Mouse (Mus musculus): ENCODE results near the gene Ndst4. TPM values are rescaled to one million over a fixed set of nuclear protein-coding genes. Genes with fewer than 3 reads are reported as not detected.

Ndst4 gene
- 1.2 and 2.0 TPM in 2 replicates for polyA plus RNA-seq (2014; fragmentation: Nextera tagmentation; extraction: Ambion mirVana)

DNA sequence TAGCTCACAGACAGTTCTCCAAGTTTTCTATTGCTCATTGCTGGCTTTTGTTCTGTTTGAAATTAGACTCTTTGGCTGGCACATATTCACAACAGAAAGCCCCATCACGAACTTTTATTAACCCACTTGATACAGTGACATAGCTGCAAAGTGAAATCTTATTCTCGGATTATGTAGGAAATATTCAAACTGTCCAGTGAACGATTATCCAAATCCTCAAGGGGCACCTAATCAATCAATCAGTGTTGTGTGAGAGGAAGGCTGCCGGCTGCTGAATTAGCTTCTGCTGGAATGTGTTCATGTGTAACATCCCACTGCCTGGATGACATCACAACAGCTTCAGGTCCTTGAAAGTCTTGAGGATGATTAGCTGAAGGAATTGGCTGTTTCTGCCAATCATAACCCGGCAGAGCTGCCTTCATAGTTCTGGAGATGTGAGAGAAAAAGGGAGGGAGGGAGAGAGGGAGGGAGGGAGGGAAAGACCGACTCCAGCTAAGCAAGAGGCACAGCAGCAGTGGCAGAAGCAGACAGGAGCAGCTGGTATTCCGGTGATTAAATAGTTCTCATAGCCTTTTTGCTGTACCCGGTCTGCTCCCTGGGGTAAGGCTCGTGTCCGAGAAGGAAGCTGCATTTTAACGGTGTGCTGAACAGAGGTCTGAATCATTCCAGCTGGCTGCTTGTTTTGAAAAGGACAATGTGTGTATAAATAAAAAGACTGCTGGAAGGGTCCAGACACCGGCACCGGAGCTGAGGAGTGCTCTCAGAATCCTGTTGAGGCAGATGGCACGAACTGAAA, at the start of gene Ndst4:
Gene Ndst4, plus strand, starts transcription at position 476 of the 796 bp plus-strand sequence.
- H3K9me3 ChIP-seq (replicated peaks; ENCODE audit: control insufficient read depth, low read length), result no peaks in the 10 kb centered on the region
- no peaks in the 10 kb centered on the region for H3K27me3 ChIP-seq (replicated peaks; ENCODE audit: control insufficient read depth, insufficient read depth, low read length)
- H3K36me3 ChIP-seq (ENCODE audit: control insufficient read depth, insufficient read depth, low read length), result no peaks in the 10 kb centered on the region
- ATAC-seq (peak; percentile 93), DNase-seq (ENCODE audit: low spot score) (peak; percentile 83)
- peak within 1 kb of the TSS; percentile 27; the same call in 1 of the 2 replicates for H3K27ac ChIP-seq (ENCODE audit: low read depth, low read length)
- H3K4me1 ChIP-seq (ENCODE audit: control insufficient read depth, insufficient read depth, low read length), result no peaks in the 10 kb centered on the region
- peak within 1 kb of the TSS; percentile 30 for H3K4me3 ChIP-seq (ENCODE audit: low read depth, low read length)
- peak within 1 kb of the TSS; percentile 57 for H3K4me2 ChIP-seq (ENCODE audit: low read length)
- WGBS, result 4% methylated on average over 14 of the region's 14 CpGs
- peak within 1 kb of the TSS; percentile 57 for H3K9ac ChIP-seq (ENCODE audit: low read length)

DNA sequence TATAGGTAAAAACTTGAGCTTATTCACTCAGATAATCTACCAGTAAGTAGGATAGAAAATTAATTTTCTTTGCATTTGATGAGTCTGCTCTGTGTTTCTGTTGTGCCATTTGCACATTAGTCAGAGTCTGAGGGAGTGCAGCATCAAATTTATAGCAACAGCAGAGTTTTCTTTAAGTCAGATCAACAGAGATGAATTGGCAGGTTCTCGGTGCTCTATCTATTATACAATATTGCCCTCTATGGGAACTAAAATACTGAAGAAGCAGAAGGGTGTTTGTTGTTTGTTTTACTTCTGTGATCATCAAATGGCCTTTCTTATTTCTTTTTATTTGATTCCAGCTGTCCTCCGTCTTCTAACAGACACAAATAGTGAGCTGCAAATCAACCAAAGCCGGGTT, 6.4 kb upstream of the Ndst4 start:
- Histone ChIP-seq H3K9ac (ENCODE audit: low read length) (no peak overlapping the region), H3K4me2 (ENCODE audit: low read length) (no peak overlapping the region), H3K27ac (ENCODE audit: low read depth, low read length) (no peak overlapping the region), H3K27me3 (replicated peaks; ENCODE audit: control insufficient read depth, insufficient read depth, low read length) (no peaks in the 10 kb centered on the region), H3K4me3 (ENCODE audit: low read depth, low read length) (no peak overlapping the region), H3K9me3 (replicated peaks; ENCODE audit: control insufficient read depth, low read length) (no peaks in the 10 kb centered on the region), H3K4me1 (ENCODE audit: control insufficient read depth, insufficient read depth, low read length) (no peaks in the 10 kb centered on the region), H3K36me3 (ENCODE audit: control insufficient read depth, insufficient read depth, low read length) (no peaks in the 10 kb centered on the region)
- WGBS, result 85% methylated on average over 3 of the region's 3 CpGs
- DNase-seq (ENCODE audit: low spot score) (peak; percentile 33), ATAC-seq (no peak)

DNA sequence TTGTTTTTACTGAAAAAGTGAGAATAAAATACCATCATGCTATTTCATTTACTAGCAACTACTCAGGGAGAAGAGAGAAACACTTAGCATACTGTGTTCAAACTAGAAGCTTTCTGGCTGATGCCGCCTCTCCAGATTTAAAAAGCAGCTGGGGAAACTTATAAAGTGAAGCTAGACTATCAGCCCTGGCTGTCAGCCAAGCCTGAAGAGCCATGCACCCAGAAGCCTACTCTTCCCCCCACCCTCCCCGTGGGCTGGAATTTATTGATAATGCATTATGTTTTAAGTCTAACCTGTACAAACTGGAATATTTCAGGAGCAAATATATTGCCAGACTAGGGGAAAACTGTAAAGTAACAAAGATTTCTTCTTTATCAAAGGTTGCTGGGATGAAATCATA, 2.6 kb downstream of the Ndst4 start:
- Histone ChIP-seq H3K36me3 (ENCODE audit: control insufficient read depth, insufficient read depth, low read length) (no peaks in the 10 kb centered on the region), H3K27me3 (replicated peaks; ENCODE audit: control insufficient read depth, insufficient read depth, low read length) (no peaks in the 10 kb centered on the region), H3K9me3 (replicated peaks; ENCODE audit: control insufficient read depth, low read length) (no peaks in the 10 kb centered on the region), H3K9ac (ENCODE audit: low read length) (no peak overlapping the region), H3K4me3 (ENCODE audit: low read depth, low read length) (no peak overlapping the region), H3K27ac (ENCODE audit: low read depth, low read length) (no peak overlapping the region), H3K4me2 (ENCODE audit: low read length) (no peak overlapping the region), H3K4me1 (ENCODE audit: control insufficient read depth, insufficient read depth, low read length) (no peaks in the 10 kb centered on the region)
- ATAC-seq (no peak), DNase-seq (ENCODE audit: low spot score) (peak; percentile 59)
- WGBS, result 47% methylated on average over 2 of the region's 2 CpGs

DNA sequence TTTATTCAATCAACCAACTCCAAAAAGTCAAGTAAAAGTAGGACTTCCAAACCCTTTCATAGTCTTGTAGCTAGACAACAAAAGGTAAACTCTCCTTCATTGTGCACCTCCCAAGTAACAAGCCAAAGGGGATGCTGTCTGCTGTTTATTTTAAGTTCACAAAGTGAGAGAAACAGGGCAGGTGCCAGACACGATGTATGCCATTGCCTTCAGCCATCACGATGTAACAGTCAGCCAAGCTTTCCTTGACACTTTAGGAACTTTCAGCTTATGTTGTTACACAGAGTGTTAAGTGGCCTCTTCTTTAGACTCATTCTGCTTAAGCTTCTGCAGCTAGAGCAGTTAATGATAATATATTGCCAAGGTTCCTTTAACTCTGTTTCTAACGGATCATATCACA, 3.1 kb downstream of the Ndst4 start:
- WGBS, result 60% methylated on average over 3 of the region's 3 CpGs
- H3K27ac ChIP-seq (ENCODE audit: low read depth, low read length), result no peak overlapping the region

DNA sequence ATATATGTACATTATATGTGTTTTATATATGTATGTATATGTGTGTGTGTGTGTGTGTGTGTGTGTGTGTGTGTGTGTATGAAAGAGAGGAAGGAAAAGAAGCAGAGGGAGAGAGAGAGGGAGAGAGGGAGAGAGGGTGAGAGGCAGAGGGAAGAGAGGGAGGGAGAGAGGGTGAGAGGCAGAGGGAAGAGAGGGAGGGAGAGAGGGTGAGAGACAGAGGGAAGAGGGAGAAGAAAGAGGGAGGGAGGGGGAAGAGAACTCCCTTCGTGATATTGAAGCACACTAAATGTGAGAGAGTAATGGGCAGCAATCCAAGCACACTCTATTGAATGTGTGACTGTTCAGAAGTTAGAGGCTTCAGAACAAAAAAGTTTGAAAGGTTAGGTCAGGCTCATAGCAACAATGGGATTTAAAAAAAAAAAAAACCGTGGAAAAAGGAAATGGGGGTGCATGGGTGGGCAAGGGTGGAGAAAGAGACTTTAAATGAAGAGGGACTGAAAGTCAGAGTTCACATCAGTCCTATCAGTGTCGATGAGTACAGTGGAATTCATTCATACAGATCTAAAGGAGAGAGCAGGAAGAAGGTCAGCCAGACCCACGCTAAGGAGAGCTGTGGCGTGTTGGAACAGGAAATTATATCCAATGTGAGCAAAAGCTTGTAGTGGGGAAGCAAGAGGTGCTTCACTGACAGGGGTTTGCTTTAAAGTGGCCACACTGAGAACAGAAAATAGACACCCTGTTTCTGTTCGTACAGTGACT, 63.2 kb downstream of the Ndst4 start:
- DNase-seq (ENCODE audit: low spot score), result peak; percentile 30

More for the DNA sequence above, 3.1 kb downstream of the Ndst4 start:
- Histone ChIP-seq H3K4me2 (ENCODE audit: low read length) (no peak overlapping the region), H3K27me3 (replicated peaks; ENCODE audit: control insufficient read depth, insufficient read depth, low read length) (no peaks in the 10 kb centered on the region), H3K36me3 (ENCODE audit: control insufficient read depth, insufficient read depth, low read length) (no peaks in the 10 kb centered on the region), H3K4me1 (ENCODE audit: control insufficient read depth, insufficient read depth, low read length) (no peaks in the 10 kb centered on the region), H3K4me3 (ENCODE audit: low read depth, low read length) (no peak overlapping the region), H3K9me3 (replicated peaks; ENCODE audit: control insufficient read depth, low read length) (no peaks in the 10 kb centered on the region), H3K9ac (ENCODE audit: low read length) (no peak overlapping the region)
- ATAC-seq, result no peak
- DNase-seq (ENCODE audit: low spot score), result peak; percentile 50

DNA sequence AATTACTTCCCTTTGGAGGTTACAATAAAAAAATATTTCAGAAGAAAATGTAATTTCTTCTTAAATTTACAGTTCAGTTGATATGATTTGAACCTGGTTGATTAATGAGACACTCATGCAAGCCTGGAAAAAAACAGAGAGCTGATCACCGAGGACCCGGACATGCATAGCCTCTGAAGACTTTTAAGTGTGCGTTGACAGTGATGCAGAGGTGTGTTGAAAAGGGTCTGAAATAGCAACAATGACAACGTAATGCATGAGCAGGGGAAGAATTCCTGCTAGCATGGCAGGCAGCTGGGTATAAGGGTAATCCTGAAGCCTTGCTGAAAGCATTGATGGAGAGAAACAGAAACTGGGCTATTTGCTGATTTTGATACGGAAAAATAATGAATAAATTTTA, 106.2 kb downstream of the Ndst4 start:
- DNase-seq (ENCODE audit: low spot score), result no peak
- no peaks in the 10 kb centered on the region for H3K36me3 ChIP-seq (ENCODE audit: control insufficient read depth, insufficient read depth, low read length)
- H3K27ac ChIP-seq (ENCODE audit: low read depth, low read length), result no peak overlapping the region
- H3K4me2 ChIP-seq (ENCODE audit: low read length), result no peak overlapping the region
- WGBS, result 77% methylated on average over 5 of the region's 5 CpGs
- no peaks in the 10 kb centered on the region for H3K4me1 ChIP-seq (ENCODE audit: control insufficient read depth, insufficient read depth, low read length)
- no peak overlapping the region for H3K9ac ChIP-seq (ENCODE audit: low read length)
- no peaks in the 10 kb centered on the region for H3K27me3 ChIP-seq (replicated peaks; ENCODE audit: control insufficient read depth, insufficient read depth, low read length)
- no peaks in the 10 kb centered on the region for H3K9me3 ChIP-seq (replicated peaks; ENCODE audit: control insufficient read depth, low read length)
- no peak overlapping the region for H3K4me3 ChIP-seq (ENCODE audit: low read depth, low read length)
- ATAC-seq, result no peak

More for the DNA sequence above, 63.2 kb downstream of the Ndst4 start:
- WGBS, result 43% methylated on average over 6 of the region's 6 CpGs
- no peaks in the 10 kb centered on the region for H3K27me3 ChIP-seq (replicated peaks; ENCODE audit: control insufficient read depth, insufficient read depth, low read length)
- H3K27ac ChIP-seq (ENCODE audit: low read depth, low read length), result no peak overlapping the region
- no peak overlapping the region for H3K4me2 ChIP-seq (ENCODE audit: low read length)
- no peaks in the 10 kb centered on the region for H3K9me3 ChIP-seq (replicated peaks; ENCODE audit: control insufficient read depth, low read length)
- peak; percentile 42; the same call in 1 of the 2 replicates for ATAC-seq
- H3K36me3 ChIP-seq (ENCODE audit: control insufficient read depth, insufficient read depth, low read length), result no peaks in the 10 kb centered on the region
- H3K9ac ChIP-seq (ENCODE audit: low read length), result no peak overlapping the region
- H3K4me3 ChIP-seq (ENCODE audit: low read depth, low read length), result no peak overlapping the region
- H3K4me1 ChIP-seq (ENCODE audit: control insufficient read depth, insufficient read depth, low read length), result no peaks in the 10 kb centered on the region

DNA sequence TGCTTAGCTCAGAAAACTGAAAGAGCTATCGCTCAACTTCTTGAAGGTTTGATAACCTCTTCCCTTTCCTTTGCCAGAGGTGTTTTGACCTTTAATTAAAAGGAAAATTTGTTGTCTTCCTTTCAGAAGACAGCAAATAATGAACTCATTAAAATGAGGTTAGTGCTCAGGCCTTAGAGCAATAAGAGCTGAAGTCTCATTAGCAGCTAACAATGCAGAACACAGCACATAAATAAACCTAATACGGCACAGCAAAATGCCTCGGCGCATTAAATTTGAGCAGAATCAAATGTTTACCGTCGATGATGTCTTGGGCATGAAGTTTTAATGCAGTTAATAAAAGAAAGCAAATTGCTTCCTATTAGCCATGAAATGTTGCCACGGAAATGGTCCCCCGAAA, 129.5 kb downstream of the Ndst4 start:
- H3K4me2 ChIP-seq (ENCODE audit: low read length), result no peak overlapping the region
- no peaks in the 10 kb centered on the region for H3K9me3 ChIP-seq (replicated peaks; ENCODE audit: control insufficient read depth, low read length)
- H3K4me1 ChIP-seq (ENCODE audit: control insufficient read depth, insufficient read depth, low read length), result no peaks in the 10 kb centered on the region
- no peak overlapping the region for H3K27ac ChIP-seq (ENCODE audit: low read depth, low read length)
- ATAC-seq (no peak), DNase-seq (ENCODE audit: low spot score) (peak; percentile 13)
- no peak overlapping the region for H3K4me3 ChIP-seq (ENCODE audit: low read depth, low read length)
- WGBS, result 33% methylated on average over 8 of the region's 8 CpGs
- no peaks in the 10 kb centered on the region for H3K36me3 ChIP-seq (ENCODE audit: control insufficient read depth, insufficient read depth, low read length)
- no peaks in the 10 kb centered on the region for H3K27me3 ChIP-seq (replicated peaks; ENCODE audit: control insufficient read depth, insufficient read depth, low read length)
- no peak overlapping the region for H3K9ac ChIP-seq (ENCODE audit: low read length)

DNA sequence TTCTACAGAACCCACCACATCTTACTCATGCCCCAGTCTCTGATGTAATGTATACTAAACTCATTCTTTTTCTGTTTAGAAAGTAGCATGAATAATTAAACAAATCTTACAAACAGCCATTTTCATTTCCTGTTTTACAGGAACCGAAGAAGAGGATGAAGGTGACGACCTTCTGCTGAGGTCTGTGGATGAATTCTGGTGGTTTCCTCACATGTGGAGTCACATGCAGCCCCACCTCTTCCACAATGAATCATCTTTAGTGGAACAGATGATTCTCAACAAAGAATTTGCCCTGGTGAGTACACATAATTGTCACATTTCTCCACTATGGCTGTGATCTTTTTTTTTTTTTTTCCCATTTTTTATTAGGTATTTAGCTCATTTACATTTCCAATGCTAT, 166.7 kb downstream of the Ndst4 start:
- 87% methylated on average over 2 of the region's 2 CpGs for WGBS

DNA sequence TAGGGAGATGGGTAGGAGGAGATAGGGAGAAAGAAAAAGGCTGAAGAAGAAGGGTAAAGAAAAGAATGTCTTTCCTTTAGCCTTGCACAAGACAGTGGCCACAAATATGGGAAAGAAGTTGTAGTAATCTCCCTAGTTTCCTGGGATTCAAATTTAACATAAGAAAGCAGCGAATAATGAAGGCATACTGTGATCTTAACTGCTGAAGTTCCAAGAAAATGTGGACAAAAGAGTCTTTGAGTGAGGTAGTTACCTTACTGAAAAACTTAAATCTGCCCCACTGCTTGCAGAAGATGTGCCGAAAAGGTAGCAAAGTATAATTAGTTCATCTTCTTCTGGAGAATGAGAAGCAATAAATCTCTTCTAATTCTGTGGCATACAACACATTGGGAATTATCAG, 228.4 kb downstream of the Ndst4 start:
- DNase-seq (ENCODE audit: low spot score), result no peak
- H3K27ac ChIP-seq (ENCODE audit: low read depth, low read length), result no peak overlapping the region
- H3K9ac ChIP-seq (ENCODE audit: low read length), result no peak overlapping the region
- H3K9me3 ChIP-seq (replicated peaks; ENCODE audit: control insufficient read depth, low read length), result no peaks in the 10 kb centered on the region
- WGBS, result 80% methylated on average over 2 of the region's 2 CpGs
- no peaks in the 10 kb centered on the region for H3K27me3 ChIP-seq (replicated peaks; ENCODE audit: control insufficient read depth, insufficient read depth, low read length)
- H3K4me3 ChIP-seq (ENCODE audit: low read depth, low read length), result no peak overlapping the region
- no peaks in the 10 kb centered on the region for H3K4me1 ChIP-seq (ENCODE audit: control insufficient read depth, insufficient read depth, low read length)
- no peaks in the 10 kb centered on the region for H3K36me3 ChIP-seq (ENCODE audit: control insufficient read depth, insufficient read depth, low read length)
- ATAC-seq, result no peak
- no peak overlapping the region for H3K4me2 ChIP-seq (ENCODE audit: low read length)

More for the DNA sequence above, 166.7 kb downstream of the Ndst4 start:
- no peak for DNase-seq (ENCODE audit: low spot score)
- ATAC-seq, result no peak
- no peaks in the 10 kb centered on the region for H3K36me3 ChIP-seq (ENCODE audit: control insufficient read depth, insufficient read depth, low read length)
- no peak overlapping the region for H3K27ac ChIP-seq (ENCODE audit: low read depth, low read length)
- no peaks in the 10 kb centered on the region for H3K4me1 ChIP-seq (ENCODE audit: control insufficient read depth, insufficient read depth, low read length)
- no peaks in the 10 kb centered on the region for H3K27me3 ChIP-seq (replicated peaks; ENCODE audit: control insufficient read depth, insufficient read depth, low read length)
- no peak overlapping the region for H3K4me3 ChIP-seq (ENCODE audit: low read depth, low read length)
- no peak overlapping the region for H3K4me2 ChIP-seq (ENCODE audit: low read length)
- no peak overlapping the region for H3K9ac ChIP-seq (ENCODE audit: low read length)
- H3K9me3 ChIP-seq (replicated peaks; ENCODE audit: control insufficient read depth, low read length), result no peaks in the 10 kb centered on the region
